Mouse (Mus musculus): Measurements from ENCODE around the gene Gm20518.

DNA sequence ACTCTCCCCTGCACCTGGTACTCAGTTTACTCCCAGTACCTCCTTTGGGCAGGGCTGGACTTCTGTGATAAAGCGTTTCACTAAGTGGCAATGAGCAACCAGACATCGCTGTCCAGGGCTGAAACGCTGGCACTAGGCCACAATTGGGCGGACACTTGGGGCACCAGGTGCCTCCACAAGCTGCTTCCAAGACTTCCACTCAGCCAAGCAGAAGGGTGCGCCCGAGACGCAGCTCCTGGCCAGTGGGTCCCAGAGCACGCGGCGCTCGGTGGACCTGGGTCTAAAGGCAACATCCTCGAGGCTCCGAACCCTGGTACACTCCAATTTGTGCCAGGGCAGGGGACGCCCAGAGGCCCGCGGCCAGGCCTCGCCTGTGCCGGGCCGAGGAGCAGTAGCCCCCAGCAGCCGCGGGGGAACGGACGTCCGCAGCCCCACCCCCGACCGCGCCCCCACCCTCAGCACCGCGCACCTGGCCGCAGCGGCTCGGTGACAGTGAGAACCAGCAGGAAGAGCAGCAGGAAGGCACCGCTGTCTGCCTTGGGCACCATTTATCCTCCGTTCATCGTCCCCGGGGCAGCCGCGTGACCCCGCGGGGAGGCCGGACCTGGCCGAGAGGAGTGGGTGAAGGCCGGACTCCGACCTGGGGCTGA is 429 bp downstream of the Gm20518 start:
- TF ChIP-seq CTCF (IDR thresholded peaks at IDR 0.05; ENCODE audit: extremely low read depth, insufficient read depth, low read length) = no peak
- no peak for TF ChIP-seq POLR2A (IDR thresholded peaks at IDR 0.05; ENCODE audit: extremely low read depth, insufficient read depth, low read length)
